In the genomic region with DNA sequence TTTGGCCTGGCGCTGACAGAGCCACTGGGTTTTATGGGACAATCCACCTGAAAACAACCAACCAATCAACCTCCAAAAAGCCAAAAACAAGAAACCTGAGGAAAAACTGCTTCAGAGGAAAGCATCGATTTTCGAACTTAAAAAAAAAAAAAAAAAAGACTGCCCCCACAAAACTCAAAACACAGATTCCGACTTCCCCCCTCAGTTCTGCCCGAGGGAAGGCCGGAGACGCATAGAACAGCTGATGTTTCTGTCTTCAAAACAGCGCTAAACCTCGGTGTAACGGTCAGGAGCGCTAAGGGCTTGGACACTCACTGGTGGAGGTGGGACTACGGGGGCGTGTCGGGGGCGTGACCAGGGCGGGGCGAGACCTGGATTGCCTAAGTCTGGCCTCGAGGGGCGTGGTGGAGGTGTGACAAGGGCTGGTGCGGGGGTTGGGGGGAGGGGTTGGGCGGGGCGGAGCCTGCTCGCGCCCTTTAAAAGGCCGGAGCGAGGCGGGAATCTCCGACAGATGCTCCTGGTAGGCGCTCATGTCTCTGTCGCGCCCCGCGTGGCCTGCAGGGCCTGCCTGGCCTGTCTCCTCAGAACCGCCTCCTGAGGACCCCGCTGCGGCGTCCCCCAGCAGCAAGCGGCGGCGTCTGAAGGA, we compare ENCODE assay signal across 8 mouse cellular contexts. TPM values are rescaled to one million over a fixed set of nuclear protein-coding genes. Genes with fewer than 3 reads are reported as not detected.
DNase-seq lines count a peak whose midpoint lies in the region; ATAC-seq and TF ChIP-seq lines count a peak whose summit lies in the region.

A gene (plus strand): TSS at position 531 of the 646 bp plus-strand sequence.

- peak; percentile 84 to 91 for DNase-seq in adrenal gland, postnatal 4 days (ENCODE audit: low spot score in 2 of 2)
- DNase-seq in embryo, embryonic 9.5 days (ENCODE audit: extremely low spot score) = peak; percentile 98
- peak; percentile 82 to 85 for DNase-seq in left cerebral cortex, postnatal 36 days (ENCODE audit: low spot score in 2 of 2)
- peak; percentile 94 for DNase-seq in mesoderm, embryonic 11.5 days (ENCODE audit: low read depth, low spot score)
- peak; percentile 80 for DNase-seq in right cerebral cortex, postnatal 4 days

- H3K9ac ChIP-seq in intestine, postnatal 0 days (ENCODE audit: low read depth, low read length) = peak within 1 kb of the TSS; percentile 48; the same call in 1 of the 2 replicates

- H3K4me1 ChIP-seq in intestine, postnatal 0 days (replicated peaks; ENCODE audit: control insufficient read depth, insufficient read depth, low read length) = no peaks in the 10 kb centered on the region

- peak; percentile 12; the same call in 1 of the 2 replicates for TF ChIP-seq CTCF in intestine, postnatal 0 days (IDR thresholded peaks at IDR 0.05; ENCODE audit: low read depth)

- H3K9me3 ChIP-seq in intestine, postnatal 0 days (ENCODE audit: control insufficient read depth) = no peaks in the 10 kb centered on the region

- H3K4me2 ChIP-seq in intestine, postnatal 0 days (replicated peaks; ENCODE audit: low read depth) = peak within 1 kb of the TSS; percentile 86

- 1% methylated on average over 39 of the region's 40 CpGs for WGBS in intestine, postnatal 0 days

- no peaks in the 10 kb centered on the region for H3K36me3 ChIP-seq in intestine, postnatal 0 days (ENCODE audit: control insufficient read depth, insufficient read depth)

- peak within 1 kb of the TSS; percentile 43 for H3K4me3 ChIP-seq in intestine, postnatal 0 days (ENCODE audit: low read depth, low read length)

- no peak within 1 kb of the TSS for H3K27ac ChIP-seq in intestine, postnatal 0 days (ENCODE audit: low read depth, low read length)

- peak; percentile 100 for ATAC-seq in granulocyte monocyte progenitor cell, adult 5-6 weeks (replicated peaks; ENCODE audit: poor library complexity, severe bottlenecking)
- ATAC-seq in intestine, postnatal 0 days = peak; percentile 95
- no peak for ATAC-seq in erythroid progenitor cell, adult 5-6 weeks (replicated peaks; ENCODE audit: low FRiP score, poor library complexity, severe bottlenecking)

- H3K27me3 ChIP-seq in intestine, postnatal 0 days (replicated peaks; ENCODE audit: control insufficient read depth, insufficient read depth, low read length) = 0 out of 2 replicates have a peak, but pooled peaks cover 4% of the 10 kb centered on the region

- intact Hi-C loops in left cerebral cortex, postnatal 36 days (cut with DNase I) = loop anchor here (5.0 kb wide), 2 partner anchors 157 to 567 kb away; no protein-coding TSS in a partner anchor

RNA-seq across cellular contexts. Expression of the gene that starts here (rescaled TPM):
- under 1 TPM; 0.54 to 0.84 TPM for total RNA-seq in adrenal gland, postnatal 4 days (2021)
- total RNA-seq in granulocyte monocyte progenitor cell, adult 5-6 weeks (2014; fragmentation: Nextera tagmentation) = not detected in 2 replicates
- not detected in 2 replicates for total RNA-seq in granulocyte monocyte progenitor cell, adult 5-6 weeks (2017)
- 0.04 and 0.08 TPM in 2 replicates for polyA plus RNA-seq in intestine, postnatal 0 days (2015; fragmentation: Nextera tagmentation; extraction: Ambion mirVana)
- 1 to 10 TPM; 2.4 to 3.5 TPM for total RNA-seq in left cerebral cortex, postnatal 36 days (2021)
- not detected in 2 replicates for total RNA-seq in erythroid progenitor cell, adult 5-6 weeks (2015; ENCODE audit: low replicate concordance)
- total RNA-seq in erythroid progenitor cell, adult 5-6 weeks (2017; ENCODE audit: low replicate concordance) = not detected in 2 replicates

Comparison
In these comparisons a context has a peak if more than half of its experiments do, and no peak if none do; other contexts are left out.
1. Peak in DNase-seq in adrenal gland, postnatal 4 days; RNA of the gene not detected or under 1 TPM.
2. Peak in ATAC-seq in granulocyte monocyte progenitor cell, adult 5-6 weeks; RNA of the gene not detected or under 1 TPM.
3. Peak in ATAC-seq, H3K4me3 ChIP-seq, H3K9ac ChIP-seq and H3K4me2 ChIP-seq in intestine, postnatal 0 days; RNA of the gene not detected or under 1 TPM.